Mouse (Mus musculus) natural killer cell, adult 2 months (primary cell): ENCODE measurements around the gene Gemin6.
A peak's percentile ranks its signal among the peaks of the same experiment; 100 is the strongest.
"Not testable (repeated sequence)": the region's sequence is repeated elsewhere in the genome, so short reads cannot be mapped to it uniquely, and the experiment has no call there.

Experiments
- DNase-seq, 2 experiments: peaks; one replicate each; pipeline ENCODE4 v3.0.0; 2022; ENCODE audit warnings: low spot score in 2 of 2

The Gemin6 gene

GRCm38 (mm10) chr17:80224326-80225116 is at the start of gene Gemin6:
Gene Gemin6, plus strand, starts transcription at chr17:80224441.
- peak; percentile 66 to 72 for DNase-seq

DNA sequence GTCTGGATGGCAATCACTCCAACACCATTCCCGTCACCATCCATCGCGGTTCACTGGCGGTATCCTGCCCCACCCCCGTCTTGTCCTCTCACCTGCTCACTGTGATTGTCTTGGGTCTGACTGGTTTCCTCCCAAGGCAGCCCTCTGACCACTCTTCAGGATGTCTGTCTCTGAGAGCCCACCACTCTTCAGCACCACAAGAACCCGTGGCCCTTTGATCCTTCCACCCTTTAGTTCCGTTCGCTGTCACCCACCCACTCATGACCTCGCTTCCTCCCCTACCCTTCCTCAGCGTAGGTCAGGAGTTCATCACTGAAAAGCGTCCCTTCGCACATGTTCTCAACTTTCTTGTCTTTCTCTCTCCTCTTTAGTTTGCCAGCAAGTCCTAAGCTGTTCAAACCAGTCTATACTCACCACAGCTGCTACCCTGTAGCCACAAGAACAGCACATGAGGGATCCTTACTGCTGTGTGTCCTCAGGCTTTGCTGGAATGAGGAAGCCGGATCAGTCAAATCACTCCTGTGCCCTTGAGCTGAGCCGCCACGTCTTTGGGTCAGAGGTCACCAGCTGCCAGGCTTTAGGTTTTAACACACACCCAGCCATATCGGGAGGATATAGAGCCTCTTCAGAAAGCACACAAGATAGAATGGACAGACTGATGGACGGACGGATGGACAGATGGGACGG is 49.4 kb upstream of the Gemin6 start:
- DNase-seq = peak; percentile 22 to 29

DNA sequence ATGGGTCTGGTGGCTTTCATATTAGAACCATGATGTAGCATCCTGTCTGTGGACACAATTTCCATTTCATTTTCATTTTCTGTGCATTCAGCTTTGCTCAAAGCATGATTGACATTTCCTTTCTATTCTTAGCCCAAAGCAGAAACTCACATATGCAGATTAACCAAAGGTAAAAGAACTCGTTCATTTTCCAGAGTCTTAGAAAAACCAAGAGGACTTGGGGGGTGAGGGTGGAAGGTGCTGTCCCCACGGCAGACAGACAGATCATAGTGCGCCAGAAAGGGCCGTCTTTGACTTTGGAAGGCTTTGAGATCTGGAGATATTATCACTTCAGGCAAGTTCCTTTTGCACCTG is 48.9 kb upstream of the Gemin6 start:
- peak in 1 of 2 experiments; percentile 20 for DNase-seq

GRCm38 (mm10) chr17:80175966-80176365 is 48.3 kb upstream of the Gemin6 start:
- no peak for DNase-seq

GRCm38 (mm10) chr17:80178846-80179245 is 45.4 kb upstream of the Gemin6 start:
- not testable (repeated sequence) for DNase-seq

DNA sequence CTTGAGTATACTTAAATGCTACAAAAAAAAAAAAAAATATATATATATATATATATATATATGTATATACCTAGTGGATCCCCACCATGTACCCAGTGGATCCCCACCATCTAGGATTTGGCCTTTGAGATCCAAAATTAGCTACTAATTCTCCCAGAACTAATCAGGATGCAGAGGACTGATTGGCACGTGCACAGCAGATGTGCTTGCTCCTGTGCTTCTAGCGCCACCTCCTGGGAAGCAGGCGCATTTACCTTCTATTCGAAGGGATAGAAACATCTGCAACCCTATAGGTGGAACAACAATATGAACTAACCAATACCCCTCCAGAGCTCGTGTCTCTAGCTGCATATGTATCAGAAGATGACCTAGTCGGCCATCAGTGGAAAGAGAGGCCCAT is 44.3 kb upstream of the Gemin6 start:
- DNase-seq = peak; percentile 61 to 72

GRCm38 (mm10) chr17:80180468-80180867 is 43.8 kb upstream of the Gemin6 start:
- no peak for DNase-seq

- no peak for DNase-seq
These were observed 40.6 kb upstream of the Gemin6 start for GRCm38 (mm10) chr17:80183615-80184014.

DNA sequence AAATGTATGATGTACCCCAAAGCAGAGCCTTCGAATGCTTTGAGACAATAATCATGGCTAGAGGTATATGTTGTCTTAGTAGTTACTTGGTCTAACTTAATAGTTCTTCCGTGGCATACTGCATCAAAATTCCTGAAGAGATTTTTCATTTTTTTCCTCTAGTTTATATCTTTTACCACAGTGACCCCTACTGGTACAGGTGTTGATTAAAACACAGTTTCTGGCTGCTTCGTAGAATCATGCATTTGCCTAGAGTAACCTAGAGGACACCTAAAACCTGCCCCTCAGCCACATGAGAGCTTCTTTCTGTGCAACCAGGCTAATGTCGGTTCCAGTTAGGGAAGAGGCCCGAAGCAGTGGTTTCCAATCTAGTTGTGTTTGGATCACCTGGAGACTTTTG is 31.2 kb upstream of the Gemin6 start:
- no peak for DNase-seq

- no peak for DNase-seq
These were observed 25.0 kb upstream of the Gemin6 start for GRCm38 (mm10) chr17:80199160-80199778.

- no peak for DNase-seq
These were observed 18.6 kb upstream of the Gemin6 start for GRCm38 (mm10) chr17:80205657-80206056.

- peak in 1 of 2 experiments; percentile 10 for DNase-seq
These were observed 18.0 kb upstream of the Gemin6 start for GRCm38 (mm10) chr17:80206301-80206670.

- DNase-seq = peak; percentile 97 to 98
These were observed 17.3 kb upstream of the Gemin6 start, which contains the start of the genes Srsf7 and Ttc39d for GRCm38 (mm10) chr17:80206671-80207581. Gene Srsf7, minus strand, starts transcription at chr17:80207307. Gene Ttc39d, plus strand, starts transcription at chr17:80207460.

DNA sequence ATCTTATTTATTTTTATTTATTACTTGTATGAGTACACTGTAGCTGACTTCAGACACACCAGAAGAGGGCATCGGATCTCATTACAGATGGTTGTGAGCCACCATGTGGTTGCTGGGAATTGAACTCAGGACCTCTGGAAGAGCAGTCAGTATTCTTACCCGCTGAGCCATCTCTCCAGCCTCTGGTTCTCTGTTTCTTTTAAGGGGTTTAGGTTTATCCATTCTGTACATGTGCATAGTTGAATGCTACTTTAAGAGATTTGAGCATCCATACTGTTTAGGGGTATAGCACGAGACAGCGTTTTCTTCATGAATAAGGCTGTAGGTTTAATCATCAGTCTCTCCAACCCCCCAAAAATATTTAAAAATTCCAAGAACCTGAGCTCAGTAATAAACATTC is 10.2 kb upstream of the Gemin6 start:
- not testable (repeated sequence) for DNase-seq

DNA sequence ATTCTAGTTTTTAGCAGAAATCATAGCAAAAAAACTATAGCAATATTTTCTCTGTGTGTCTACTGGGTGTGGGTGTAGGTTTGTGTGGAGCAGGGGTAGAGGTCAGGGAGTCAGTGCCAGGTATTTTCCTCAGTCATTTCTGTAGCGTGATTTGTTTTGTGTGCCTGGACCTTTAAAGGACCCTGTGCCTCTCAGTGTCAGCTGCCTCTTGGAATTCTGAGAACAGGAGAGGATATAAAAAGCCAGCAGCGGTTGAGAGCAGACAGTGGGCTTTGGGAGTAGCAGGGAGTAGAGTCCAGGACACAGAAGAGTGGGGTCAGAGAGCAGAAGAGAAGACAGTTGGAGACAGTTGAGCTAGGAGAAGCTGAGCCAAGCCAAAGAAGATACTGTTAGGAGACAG is 4.1 kb upstream of the Gemin6 start:
- DNase-seq = no peak

GRCm38 (mm10) chr17:80221202-80221601 is 3.0 kb upstream of the Gemin6 start:
- no peak for DNase-seq

- DNase-seq = peak; percentile 27 to 51
These were observed 2.2 kb upstream of the Gemin6 start for GRCm38 (mm10) chr17:80221890-80222628.

GRCm38 (mm10) chr17:80223829-80224228 is 412 bp upstream of the Gemin6 start:
- DNase-seq = no peak

DNA sequence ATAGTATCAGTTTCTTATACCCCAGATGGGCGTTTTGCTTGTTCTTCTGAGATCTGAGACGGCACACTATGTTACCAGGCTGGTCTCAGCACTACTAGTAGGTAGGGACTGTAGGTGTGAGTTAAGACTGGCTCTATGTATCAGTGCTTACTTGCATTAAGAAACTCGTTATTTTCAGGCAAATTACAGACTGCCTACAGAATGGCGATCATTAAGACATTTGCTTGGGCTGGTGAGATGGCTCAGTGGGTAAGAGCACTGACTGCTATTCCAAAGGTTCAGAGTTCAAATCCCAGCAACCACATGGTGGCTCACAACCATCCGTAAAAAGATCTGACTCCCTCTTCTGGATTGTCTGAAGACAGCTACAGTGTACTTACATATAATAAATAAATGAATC is 901 bp downstream of the Gemin6 start:
- not testable (repeated sequence) for DNase-seq

- no peak for DNase-seq
These were observed 5.2 kb downstream of the Gemin6 start for GRCm38 (mm10) chr17:80229396-80229795.

DNA sequence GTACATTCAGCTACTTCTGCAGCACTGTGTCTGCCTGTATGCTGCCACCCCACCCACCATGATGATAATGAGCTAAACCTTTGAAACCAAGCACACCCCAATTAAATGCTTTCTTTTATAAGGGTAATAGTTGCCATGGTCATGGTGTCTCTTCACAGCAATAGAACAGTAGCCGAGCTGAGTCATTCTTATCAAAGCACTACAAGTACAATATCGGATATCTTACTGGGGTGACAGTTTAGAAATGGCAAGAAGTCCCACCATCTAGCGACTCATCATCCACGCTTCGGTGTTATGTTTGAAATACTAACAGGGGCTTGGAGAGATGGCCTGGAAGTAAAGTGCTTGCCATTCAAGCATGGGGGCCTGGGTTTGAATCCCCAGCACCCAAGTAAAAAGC is 9.6 kb downstream of the Gemin6 start:
- DNase-seq = no peak
